Mouse (Mus musculus) left cerebral cortex, adult 8-10 months (tissue): Measurements from ENCODE around the gene Rnf157. TPM values are rescaled to one million over a fixed set of nuclear protein-coding genes. Genes with fewer than 3 reads are reported as not detected.
"Not testable (repeated sequence)": the region's sequence is repeated elsewhere in the genome, so short reads cannot be mapped to it uniquely, and the experiment has no call there.

Experiments
- DNase-seq, 2 experiments: peaks; one replicate each; pipeline ENCODE4 v3.0.0; 2022; ENCODE audit warnings: low spot score in 2 of 2
- total RNA-seq, 4 experiments: library from RNA; stranded (reverse); gene quantifications; 2 replicates each; pipeline ENCODE4 v1.2.4; 2022

Rnf157 gene
- total RNA-seq, 4 experiments from 2014 or later = 242 to 283 (median 258) TPM

DNA sequence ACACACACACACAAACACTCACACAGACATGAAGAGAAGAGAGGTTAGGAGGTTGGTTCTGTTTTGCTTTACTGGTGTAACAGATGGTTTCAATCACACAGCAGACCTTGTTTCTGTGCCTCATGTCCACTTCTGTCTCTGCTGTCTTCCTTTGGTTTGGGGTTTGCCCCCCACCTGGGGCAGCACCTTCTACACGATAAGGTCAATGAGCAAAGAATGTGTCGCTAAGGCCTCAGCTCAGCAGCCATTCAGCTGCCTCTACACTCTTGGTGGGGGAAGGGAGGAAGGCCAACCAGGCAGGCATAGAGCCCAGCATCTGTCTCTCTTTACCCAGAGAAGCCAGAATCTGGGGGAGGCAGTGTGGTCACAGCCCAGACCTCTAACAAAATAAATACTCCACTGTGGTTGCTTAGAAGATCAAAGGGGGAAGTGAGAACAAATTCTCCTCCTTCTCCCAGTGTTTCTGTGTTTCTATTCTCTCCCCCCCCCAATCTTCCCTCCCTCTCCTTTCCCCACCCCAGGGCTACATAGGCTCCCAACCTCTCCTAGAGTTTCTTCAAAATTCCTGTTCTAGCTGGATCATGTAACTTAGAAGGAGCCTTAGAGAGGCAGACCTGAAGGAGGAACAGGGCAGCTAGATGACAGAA is 5.5 kb upstream of the Rnf157 start:
- DNase-seq = no peak

DNA sequence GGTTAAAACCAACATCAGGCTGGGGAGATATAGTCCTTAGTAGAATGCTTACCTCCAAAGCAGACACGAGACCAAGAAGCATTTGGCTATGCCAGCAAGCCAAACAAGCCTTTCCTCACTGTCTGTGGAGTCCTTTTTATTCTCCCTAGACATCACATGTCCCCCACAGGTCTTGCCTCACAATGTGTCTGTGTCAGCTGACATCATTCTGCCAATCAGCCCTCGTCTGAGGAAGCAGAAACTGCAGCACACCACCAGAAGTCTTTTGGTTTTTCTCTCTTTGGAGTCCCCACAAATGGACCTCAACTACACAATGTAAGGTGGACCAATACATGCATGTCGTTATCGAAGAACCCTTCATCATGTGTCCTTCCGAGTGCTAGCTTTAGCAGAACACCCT is 4.2 kb upstream of the Rnf157 start:
- DNase-seq = no peak

DNA sequence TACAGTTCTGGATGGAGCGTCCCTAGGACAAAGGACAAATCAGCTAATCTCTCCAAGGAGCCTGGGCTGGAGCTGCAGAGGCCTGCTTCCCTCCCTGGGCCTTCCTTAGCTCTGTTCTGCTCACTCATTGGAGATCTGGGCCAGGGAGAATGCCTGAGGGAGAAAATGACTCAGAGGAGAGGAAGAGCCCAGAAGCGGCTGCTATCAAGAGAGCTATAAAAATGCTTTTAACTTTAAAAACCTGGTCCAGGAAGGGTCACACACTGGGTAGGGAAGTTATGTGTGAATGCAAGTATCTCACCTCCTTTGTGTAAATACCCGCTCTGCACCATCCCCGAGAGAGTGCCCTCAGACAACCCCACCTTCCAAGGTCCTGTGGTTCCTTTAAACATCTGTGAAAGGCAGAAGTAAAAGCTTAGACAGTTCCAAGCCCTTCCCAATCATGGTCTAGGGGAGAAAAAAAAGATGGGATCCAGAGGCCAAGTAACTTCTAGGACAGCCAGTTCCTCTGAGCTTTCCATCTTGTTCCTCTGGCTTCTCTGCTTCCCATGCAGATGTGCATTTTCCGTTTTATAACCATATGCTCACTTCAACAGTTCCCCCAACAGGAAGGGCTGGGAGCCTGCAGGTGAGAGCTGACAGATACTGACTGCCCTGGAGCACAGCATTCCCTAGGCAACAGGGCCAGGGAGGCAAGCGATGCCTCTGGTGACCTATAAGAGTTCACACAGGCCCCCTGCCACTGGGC is 3.5 kb upstream of the Rnf157 start:
- DNase-seq = no peak

DNA sequence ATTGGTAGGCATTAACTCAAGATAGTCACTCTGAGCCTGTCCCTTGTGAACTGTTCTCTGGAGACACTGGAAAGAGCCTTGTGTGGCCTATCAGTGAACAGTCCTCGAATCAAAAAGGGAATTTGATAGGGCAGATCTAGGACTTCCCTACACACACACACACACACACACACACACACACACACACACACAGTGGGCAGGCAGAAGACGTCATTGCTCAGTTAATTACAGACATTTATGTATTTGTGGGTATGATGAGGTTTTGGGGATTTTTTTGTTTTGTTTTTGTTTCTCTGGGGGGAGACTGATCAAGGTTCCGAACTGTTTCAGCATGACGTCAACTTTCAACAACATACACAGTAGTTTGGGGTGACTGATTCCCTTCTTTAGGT is 795 bp upstream of the Rnf157 start:
- DNase-seq = no peak

DNA sequence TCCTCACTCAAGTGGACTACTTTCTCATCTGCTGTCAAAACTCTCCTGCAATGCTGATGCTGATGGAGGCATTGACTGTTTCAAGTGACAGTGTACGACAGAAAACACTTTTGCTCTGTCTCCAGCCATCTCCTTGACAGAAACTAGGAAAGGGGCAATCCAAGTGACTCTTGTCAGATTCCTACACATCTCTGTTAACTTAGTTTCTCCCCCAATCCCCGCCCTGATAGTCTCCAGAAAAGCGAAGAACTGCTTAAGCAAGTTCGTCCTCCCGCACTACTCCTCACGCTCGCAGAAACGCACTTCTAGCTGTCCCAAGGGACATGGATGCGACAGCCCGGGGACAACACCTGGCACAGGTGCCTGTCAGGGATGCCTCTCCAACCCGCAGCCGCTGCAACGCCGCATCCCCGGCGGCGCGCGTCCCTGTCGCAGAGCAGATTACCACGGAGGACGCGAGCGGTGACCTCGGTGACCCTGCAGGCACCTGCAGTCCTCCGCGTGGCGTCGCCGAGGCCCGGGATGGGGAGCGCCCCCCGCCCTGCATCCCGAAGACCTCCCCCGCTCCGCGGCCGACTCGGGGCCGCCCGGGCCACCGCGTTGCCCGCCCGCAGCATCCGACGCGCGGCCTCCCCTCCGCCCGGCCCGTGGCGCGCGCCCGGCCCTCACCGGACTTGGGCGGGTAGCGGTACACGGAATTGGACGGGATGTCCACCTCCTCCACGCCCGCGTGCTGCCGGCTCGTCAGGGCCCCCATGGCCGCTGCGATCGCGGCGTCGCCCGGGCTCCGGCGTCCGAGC is 604 bp downstream of the Rnf157 start:
- no peak for DNase-seq

DNA sequence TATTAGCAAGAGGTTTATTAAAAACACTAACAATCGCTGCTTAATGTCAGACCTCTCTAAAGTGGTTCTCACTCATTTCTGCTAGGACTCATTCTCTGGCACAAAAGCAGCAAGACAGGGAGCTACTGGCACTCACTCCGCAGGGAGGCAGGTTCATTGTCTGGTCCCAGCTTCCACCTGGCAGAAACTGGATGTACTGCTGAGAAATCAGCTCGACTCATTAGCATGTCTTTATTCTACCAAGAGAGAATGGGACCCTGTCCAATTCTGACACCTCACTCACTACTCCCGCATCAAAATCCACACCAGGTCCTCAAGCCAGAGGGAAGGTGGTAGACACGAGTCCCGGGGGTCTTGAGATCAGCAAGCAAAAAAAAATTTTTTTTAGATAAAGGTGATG is 1.2 kb downstream of the Rnf157 start:
- DNase-seq = no peak

DNA sequence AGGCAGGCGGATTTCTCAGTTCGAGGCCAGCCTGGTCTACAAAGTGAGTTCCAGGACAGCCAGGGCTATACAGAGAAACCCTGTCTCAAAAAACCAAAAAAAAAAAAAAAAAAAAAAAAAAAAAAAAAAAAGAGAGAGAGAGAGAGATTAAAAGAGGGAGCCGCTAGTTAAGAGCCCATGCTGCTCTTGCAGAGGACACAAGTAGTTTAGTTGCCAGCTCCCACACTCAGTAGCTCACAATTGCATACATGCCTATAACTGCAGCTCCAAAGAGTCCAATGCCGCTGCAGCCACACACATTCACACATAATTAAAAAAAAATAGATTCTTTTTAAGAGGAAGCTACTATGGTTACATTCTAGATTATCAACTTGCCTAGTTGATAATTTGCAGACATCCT is 2.4 kb downstream of the Rnf157 start:
- not testable (repeated sequence) for DNase-seq

DNA sequence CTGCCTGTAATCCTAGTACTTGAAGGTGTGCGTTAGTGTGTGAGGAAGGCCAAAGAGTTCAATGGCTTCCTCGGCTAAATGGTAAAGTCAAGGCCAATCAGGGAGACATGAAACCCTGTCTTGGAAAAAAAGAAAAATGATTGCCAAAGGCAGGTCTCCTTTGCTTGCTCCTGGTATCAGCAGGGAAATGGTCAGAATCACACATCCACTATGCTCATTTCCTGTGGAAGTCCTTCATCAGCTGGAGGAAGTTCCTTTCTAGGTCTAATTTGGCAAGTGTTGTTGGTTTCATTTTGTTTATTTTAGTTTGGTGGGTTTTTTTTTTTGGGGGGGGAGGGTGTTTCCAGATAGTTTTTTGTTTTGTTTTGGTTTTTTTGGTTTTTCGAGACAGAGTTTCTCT is 3.8 kb downstream of the Rnf157 start:
- no peak for DNase-seq

DNA sequence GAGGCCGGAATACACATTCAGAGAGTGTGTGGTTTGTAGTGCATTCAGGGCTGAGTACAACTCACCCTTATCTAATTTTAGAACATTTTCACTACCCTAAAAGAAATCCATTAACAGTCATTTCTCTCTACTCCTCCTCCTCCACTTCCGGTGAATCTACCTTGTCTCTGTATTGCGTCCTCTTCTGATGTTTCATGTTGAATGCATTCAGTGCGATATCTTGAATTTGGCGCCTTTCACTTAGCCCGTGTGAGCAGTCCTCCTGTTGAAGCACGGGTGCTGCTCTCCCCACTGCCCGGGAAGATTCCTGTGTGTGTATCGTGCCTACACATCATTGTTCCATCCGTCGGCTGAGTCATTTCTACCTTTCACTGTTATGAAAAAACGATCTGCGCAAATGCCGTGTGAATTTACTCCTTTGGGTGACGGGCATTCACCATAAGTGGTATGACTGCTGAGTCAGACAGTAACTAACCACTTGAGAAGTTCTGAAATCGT is 6.6 kb downstream of the Rnf157 start:
- no peak for DNase-seq

DNA sequence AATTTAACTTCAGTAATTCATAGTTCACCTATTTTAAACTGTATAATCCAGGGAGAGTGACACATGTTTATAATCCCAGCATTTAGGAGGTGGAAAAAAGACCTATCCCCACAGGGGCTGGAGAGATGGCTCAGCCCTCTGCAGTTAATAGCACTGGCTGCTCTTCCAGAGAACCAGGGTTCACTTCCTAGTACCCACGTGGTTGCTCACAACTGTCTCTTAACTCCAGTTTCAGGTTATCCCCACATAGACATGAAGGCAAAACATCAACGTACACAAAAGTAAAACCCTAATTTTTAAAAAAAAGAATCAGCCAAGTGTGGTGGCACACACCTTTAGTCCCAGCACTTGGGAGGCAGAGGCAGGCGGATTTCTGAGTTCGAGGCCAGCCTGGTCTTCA is 7.2 kb downstream of the Rnf157 start:
- no peak for DNase-seq

DNA sequence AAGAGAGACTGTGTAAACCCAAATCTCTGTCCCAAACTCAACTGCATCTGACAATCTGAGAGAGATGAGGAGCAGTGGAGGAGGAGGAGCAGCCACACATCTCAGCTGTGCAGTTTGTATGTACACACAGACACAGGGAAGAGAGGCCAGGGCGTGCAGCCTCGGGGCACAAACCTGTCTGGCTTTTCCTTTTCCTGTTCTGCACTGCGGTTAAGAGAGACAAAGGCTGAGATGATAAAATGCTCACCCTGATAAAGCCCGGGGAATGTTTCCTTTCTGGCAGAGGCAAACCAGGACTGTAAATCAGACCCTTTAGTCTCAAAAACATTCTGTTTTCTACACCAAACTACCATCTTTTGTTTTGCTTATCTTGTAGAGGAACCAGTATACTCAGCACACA is 12.3 kb downstream of the Rnf157 start:
- DNase-seq = no peak

DNA sequence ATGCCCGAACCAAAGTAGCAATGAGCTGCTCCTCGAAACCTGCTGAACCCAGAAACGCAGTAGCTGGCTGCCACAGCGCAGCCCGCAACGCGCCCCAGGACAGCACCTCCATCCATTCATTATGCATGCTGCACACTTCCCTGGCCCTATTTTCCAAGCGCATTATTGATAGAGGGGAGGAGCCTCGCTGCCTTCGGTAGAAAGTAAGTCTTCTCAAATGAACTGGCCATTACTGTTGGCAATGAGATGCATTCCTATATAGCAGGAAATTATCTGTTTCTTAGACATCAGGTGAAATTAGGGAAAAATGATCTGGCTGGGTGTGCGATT is 14.5 kb downstream of the Rnf157 start:
- no peak for DNase-seq

DNA sequence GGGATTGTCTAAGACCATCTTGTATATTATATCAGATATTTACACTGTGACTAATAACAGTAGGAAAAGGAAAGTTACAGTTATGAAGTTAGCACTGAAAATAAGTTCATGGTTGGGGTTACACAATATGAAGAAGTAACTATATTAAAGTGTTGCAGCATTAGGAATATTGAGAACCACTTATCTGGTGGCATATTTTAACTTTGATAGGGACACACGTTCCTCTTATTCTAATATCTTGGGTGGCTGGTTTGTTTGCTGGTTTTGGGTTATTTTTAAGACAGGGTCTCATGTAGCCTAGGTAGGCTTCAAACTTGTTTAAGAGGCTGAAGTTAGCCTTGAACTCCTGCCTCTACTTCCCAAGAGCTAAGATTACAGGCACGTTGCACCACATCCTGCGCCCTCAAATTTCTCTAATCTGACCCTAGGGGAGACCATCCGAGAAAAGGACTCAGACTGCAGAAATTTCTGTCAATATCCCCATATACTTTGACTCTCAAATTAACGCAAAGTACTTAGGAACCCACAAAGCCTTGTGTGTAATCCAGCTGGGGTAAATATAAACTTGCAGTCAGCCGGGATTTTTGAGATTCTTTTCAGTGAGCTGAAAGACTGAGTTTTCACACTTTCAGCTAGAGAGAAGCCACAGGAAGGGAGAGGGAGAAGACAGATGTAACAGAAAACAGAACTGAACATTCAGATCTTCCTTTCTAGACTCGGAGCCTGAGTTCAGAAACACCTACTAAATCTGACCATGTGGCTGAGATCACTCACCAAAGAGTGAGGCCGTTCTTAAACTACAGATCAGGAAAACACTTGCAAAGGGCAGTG is 15.1 kb downstream of the Rnf157 start:
- DNase-seq = no peak

DNA sequence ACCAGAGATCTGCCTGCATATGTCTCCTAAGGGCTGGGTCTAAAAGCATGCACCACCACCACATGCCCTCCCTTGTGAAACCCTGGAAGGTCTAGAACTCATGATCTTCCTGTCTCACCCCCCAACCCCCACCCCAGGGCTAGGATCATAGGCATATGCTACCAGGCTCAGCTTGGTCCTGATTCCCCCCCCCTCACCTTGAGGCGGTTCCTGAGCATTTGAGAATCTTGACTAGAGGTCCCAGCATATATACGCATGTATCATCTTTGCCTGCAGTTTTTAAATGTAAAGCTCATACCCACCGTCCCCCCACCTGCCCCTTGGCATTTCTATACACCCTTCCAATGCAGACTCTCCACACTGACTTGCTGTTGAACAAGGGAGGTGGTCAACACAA is 15.9 kb downstream of the Rnf157 start:
- no peak for DNase-seq

DNA sequence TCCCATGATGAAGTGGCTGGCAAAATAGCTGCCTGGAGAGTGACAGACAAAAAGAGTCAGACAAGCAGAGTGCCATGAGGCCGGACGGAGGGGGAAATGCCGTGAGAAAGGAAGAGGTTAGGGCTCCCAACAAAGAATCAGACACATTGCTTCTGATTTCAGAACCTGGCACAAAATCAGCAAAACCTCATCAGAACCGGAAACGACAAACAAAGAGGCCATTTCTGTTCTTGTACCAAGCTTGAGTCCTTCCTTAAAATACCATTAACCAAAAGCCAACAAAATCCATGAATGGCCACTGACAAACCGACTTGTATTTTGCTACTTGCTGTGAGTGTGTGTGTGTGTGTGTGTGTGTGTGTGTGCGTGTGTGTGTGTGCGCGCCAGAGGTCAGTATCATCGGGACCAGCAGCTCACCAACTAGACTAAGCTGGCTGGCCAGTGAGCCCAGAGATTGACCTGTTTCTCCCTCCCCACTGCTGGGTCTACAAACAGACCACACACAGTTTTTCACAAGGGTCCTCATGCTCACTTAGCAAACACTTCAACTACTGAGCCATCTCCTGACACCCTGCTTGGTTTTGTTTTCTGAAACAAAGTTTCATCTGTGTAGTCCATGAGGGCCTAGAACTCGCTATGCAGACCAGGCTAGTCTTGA is 16.4 kb downstream of the Rnf157 start:
- no peak for DNase-seq

DNA sequence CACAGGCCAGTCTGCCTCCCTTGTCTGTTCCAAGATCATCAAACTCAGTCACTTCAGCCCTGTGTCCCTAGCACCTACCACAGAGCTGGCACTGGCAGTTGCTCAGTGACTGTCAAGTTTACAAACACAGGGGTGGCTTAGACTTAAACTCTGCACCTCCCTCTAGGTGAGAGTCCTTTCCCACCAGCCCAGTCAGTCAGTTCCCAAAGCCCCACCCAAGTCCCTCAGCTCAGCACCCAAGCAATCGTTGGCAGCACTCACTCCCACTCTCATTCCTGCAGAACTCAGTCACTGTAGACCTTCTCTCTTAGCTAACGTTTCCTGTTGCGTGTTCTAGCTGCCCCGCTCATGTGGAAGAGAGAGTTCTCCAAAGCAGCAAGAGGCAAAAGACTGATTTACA is 18.1 kb downstream of the Rnf157 start:
- DNase-seq = no peak

DNA sequence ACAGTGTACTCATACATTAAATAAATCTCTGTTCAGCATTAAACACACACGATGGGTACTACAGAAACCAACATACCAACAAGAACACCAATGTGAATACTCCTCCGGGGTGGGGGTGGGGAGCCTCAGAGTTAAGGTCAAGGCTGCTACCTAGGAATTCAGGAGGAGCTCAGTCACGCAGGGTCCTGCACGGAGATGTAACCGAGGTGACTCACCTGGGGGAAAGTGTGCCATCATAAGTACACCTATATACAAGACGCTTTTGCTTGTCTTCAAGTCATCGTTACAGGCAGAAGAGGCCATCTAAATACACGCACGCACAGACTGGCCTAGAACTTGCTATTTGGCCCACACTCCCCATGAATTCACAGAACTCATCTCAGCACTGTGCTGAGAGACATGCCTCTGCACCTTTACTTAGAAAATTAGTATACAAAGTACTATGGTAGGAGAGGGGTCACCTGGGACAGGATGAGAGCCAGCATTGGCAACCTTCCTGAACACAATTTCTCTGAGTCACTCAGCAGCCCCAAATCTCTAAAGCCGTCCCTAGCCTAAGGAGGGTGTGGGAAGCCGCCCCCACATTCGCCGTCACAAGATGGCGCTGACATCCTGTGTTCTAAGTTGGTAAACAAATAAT is 23.9 kb downstream of the Rnf157 start:
- DNase-seq = no peak

DNA sequence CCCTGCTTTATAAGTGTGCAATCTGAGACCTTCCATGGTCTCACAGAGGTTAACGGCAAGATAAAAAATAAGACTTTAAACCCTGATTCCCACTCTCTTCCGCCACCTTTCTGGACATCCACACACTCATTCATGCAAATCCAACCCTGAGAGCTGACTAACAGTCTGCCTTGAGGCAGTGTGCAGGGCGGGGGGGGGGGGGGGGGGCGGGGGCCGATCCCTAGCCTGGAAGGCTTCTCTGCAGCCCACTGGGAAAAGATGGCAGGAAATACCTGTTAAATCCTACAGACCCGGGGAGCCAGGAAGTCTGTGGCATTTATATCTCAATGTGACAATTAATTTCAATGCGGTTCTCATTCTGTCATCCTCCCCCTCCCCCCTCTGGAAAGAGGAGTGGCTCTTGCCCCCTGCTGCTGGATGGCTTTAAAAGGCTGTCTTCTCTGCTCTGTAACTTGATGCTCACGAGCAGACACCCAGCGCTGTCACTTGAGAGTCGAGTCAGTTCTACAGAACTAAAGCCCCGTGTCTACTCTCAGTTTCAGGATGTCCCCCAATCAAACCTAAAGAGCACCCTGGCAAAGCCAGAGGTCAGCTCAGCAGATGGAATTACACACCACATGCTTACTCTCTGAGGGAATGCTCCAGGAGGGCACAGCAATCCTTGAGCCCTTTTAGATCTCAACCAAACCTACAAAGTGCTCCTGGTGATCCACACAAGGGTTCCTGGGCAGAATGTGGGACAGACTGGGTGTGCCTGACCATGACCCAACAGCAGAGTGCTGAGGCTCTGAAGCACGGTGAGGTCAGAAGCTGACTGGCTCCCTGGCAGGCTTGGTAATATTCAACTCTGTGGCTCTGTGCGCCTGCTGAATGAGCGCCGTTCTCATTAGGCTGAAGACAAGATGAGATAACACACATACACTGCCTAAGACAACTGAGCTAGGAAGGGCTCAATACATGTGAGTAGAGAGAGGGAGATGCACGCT is 25.5 kb downstream of the Rnf157 start:
- no peak for DNase-seq

DNA sequence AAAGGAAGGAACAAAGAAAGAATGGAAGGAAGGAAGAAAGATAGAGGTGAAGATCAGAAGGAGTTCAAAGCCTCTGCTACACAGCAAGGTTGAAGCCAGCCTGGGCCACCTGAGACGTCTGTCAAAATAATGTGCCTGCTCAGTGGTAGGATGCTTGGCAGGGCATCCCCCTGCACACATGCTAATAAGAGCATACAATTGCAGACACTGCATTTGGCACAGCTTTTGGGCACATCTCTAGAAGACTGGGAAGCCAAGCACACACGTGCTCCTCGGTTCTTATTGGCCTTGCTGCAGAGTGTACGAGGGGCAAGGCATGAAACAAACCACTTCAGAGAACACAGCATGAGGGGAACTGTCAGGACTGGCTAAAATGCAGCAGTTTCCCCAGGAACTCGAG is 26.8 kb downstream of the Rnf157 start:
- DNase-seq = no peak
